Mouse (Mus musculus): ENCODE data around the gene Pkp4. TPM values are rescaled to one million over a fixed set of nuclear protein-coding genes. Genes with fewer than 3 reads are reported as not detected.

Gene Pkp4
- total RNA-seq (2021): 100 to 1,000 TPM; 207 to 238 TPM
- long read RNA-seq, partial matches to known transcripts: 31 of 31 reads
- long read RNA-seq, other reads (novel, unspliced or antisense): 0 of 31 reads

DNA sequence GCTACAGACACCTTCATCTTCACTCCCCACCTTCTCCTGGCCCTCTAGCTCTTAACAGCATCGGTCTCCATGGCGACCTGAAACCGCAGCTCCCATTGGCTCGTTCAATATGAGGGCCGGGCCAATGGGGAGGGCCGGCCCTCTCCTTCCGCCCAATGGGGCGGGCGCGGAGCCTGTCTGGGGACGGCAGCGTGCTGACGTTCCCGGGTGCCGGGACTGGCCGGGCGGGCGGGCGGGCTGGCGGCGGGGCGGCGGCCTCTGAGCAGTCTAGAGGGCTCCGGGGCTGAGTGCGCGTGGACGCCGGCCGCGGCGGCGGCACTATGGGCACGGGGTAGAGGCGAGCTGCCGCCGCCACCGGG lies at the start of gene Pkp4, which contains the start of gene Ccdc148:
Gene Pkp4 (plus strand): TSS at position 246 of the 359 bp plus-strand sequence.
Gene Ccdc148 (minus strand): TSS at position 79 of the 359 bp plus-strand sequence.
- peak; percentile 85 to 91 for DNase-seq (ENCODE audit: low spot score in 2 of 2)

DNA sequence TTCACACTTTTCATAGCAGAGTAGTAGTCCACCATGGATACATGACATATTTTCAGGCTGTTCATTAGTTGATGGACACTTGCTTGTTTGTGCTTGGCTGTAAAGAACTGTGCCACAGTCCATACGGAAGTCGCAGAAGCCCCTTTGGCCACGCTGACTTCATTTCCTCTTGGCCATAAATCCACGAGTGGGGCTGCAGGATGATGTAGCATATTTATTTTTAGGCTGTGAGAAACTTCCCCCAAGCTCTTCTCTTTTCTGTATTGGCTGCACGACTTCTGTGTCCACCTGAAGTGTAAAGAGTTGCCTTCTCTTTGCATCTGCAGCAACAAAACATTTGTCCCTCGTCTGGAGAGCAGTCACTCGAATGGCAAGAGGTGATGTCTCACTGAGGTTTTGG lies 31.6 kb upstream of the Pkp4 start:
- DNase-seq (ENCODE audit: low spot score in 2 of 2): no peak

DNA sequence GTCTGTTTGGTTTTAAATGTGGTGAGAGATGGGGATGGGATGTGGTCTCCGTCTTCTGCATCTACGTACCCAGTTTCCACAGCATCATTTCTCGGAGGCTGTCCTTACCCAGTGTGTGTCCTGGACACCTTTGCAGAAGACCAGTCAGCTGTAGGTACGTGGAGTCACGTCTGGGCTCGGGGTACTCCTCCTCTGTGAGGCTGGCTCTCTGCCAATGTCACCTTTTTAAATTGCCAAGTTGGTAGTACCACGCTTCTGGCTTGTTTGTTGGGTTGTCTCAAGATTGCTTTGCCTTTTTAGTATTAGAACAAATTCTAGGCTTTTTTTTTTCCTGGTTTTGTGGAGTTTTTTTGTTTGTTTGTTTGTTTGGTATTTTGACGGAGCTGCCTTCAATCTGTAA lies 30.8 kb upstream of the Pkp4 start:
- no peak for DNase-seq (ENCODE audit: low spot score in 2 of 2)

DNA sequence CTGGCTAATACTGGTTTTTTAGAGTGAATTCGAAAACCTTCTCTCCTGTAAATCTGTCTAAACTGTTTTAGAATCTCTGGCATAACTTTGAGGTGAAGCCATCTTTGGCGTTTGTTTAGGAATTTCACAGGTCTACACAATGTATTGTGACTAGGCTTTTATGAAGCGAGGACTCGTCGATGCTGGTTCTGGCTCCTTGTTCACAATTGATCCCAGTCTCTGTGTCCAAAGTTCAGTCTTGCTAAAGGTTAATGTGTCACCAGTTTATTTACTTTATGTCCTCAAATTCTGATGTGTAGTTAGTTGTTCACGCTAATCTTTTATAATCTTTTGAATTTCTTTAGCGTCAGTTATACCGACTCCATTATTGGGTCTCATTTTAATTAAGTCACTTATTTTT lies 29.6 kb upstream of the Pkp4 start:
- DNase-seq (ENCODE audit: low spot score in 2 of 2): no peak

DNA sequence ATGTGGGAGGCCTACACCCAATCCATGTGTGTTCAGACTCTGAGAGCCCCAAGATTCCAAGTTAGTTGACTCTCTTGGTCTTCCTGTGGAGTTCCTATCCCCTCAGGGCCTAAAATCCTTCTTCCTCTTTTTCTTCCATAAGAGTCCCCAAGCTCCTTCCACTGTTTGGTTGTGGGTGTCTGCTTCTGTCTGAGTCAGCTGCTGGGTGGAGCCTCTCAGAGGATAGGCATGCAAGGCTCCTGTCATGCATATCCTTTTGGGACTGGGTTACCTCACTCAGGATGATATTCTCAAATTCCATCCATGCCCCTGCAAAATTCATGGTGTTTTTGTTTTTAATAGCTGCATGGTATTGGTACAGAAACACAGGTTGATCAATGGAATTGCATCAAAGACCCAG lies 5.2 kb upstream of the Pkp4 start:
- no peak for DNase-seq (ENCODE audit: low spot score in 2 of 2)

DNA sequence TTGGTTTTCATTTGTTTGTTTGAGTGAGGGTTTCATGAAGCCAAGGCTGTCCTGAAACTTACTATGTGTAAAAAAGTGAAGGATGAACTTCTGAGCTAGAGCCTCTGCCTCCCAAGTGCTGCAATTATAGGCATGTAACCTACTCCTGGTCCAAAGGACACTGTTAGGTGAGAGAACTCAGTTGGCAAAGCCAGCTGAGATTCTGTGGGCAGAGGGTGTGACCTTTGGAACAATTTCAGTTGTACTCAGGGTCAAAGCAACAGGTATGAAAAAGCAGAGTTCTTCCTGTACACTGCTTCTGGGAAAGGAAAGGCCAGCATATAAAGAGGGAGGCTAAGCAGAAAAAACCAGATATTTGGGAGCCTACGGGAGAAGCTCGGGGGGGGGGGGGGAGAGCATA lies 2.5 kb upstream of the Pkp4 start:
- no peak for DNase-seq (ENCODE audit: low spot score in 2 of 2)

DNA sequence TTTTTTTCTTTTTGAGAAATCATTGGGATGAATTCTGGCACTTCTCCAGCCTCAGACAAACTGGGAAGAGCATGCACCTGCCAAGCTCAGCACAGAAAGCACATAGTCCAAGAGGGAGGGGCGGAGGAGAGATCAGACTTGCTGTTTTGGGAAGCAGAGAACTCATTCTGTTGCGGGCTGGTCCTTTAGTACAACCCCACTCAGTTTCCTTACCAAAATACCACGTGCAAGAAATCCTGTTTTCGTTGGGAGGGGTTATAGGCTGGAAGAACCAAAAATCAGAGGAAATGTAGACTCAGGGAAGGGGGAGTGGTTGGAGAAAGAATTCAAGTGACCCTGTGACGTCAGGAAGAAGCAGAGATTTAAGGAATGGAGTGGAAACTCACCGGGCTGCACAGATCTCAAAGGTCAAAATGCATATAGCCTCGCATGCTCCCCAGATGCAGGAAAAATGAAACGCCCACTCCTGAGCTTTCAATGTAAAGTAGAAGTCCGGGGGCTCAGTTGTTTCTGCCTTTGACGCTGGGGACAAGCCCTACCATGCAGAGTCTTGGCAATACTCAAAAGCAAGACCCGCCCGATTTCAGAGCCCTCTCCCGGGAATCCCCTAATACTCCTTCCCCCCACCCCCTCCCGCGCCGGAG lies 567 bp upstream of the Pkp4 start:
- DNase-seq (ENCODE audit: low spot score in 2 of 2): peak; percentile 22 to 38

DNA sequence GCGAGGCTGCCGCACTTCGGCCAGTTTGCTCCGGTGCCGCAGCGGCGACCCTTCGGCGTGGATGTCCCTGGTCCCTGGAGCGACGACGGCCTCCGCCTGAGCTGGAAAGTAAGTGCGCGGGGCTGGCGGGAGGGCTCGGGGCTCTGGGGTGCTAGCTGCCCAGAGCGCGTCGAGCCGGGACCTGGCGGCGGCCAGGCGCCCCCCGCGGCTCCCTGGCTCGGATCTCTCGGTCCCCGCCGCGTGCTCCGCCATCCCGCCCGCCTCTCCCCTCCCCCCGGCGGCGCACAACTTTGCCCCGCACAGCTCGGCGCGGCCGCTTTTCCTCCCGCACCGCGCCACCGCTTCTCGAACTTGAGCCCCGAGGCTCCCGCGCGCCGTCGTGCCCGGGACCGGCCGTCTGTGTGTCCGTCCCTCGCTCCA lies 381 bp downstream of the Pkp4 start:
- DNase-seq (ENCODE audit: low spot score in 2 of 2): peak in 1 of 2 experiments; percentile 47

DNA sequence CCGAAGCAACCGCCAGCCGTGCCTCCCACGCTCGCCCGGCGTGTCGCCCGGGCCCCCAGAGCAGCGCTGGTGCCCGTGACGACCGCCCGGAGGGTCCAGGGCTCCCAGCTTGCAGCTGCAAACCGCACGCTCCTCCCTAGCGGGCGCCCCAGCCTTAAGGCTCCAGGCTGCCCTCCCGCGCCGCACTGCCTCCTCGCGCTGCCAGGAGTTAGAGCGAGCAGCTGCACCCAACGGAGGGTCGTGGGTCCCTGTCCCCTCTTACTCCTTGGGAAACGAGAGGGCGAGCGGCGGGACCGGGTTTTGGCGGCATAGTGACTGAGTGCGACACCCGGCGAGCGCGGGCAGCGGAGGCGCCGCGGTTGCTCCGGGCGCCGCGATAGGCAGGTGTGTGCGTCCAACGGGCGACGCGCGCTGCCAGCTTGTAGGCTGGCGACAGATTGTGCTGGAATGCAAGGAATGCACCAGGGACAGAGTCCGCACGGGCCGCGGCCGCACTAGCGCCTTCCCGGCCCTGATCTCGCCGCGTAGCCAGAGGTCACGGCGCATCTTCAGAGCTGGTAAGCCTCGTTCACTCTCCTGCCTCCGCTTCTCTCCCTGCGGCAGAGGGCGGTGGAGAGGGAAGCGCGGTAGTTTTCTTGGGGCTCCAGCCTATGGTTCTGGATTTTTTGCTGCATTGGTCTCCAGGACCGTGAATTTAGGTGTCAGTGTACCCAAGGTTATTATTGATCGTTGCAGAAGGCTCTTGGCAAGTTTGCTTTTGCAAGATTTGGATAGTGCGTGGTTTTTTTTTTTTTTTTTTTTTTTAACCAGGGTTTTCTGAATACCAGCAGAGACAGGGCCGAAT lies 1.0 kb downstream of the Pkp4 start:
- peak; percentile 76 to 84 for DNase-seq (ENCODE audit: low spot score in 2 of 2)

DNA sequence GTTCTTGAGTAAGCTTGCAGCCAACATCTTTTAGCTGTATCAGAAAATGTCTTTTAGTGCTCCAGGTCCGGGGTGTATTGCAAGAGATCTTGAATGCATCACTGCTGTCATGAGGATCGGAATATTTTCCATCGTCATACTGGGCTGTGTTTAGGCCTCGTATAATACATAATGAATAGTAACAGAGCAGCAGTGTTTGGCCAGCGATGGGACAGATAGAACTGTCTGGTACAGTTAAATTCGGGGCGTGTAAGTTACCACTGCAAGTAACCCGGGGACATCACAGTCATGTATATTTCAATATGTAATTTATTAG lies 1.6 kb downstream of the Pkp4 start:
- DNase-seq (ENCODE audit: low spot score in 2 of 2): no peak

DNA sequence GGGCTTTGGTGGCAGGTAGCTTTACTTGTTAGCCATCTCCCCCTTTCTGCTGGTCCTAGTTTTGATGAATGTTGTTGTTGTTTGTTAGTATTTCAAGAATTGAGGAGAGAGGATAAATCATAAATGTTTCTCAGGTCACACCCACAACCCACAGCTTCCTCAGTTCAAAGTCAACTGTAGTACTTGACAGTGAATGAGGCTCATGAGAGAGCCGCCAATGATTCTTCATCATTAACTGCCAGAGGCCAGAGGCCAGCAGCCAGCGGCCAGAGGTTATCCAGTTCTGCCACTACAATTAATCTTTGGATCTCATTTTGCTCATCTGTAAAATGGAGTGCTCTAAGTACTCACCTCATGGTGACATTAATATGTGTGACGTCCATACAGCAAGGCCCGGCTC lies 6.3 kb downstream of the Pkp4 start:
- DNase-seq (ENCODE audit: low spot score in 2 of 2): no peak

DNA sequence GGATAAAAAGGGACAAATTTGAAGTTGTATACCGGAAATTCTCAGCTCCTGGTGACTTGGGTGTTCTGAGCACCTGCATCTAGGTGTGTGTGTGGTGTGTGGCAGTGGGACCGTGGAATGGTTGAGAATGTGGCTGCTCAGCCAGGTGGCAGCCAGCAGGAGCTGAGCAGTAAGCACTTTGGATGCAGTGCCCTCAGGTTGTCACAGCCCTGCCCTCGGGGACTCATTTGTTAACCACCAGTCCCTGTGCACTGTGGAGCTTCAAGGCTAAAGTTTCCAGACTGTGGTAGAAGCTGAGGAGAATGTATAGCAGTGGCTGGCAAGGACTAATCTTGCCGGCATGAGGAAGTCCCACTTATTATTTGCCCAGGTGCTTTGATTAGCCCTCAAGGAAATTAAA lies 7.2 kb downstream of the Pkp4 start:
- DNase-seq (ENCODE audit: low spot score in 2 of 2): no peak

DNA sequence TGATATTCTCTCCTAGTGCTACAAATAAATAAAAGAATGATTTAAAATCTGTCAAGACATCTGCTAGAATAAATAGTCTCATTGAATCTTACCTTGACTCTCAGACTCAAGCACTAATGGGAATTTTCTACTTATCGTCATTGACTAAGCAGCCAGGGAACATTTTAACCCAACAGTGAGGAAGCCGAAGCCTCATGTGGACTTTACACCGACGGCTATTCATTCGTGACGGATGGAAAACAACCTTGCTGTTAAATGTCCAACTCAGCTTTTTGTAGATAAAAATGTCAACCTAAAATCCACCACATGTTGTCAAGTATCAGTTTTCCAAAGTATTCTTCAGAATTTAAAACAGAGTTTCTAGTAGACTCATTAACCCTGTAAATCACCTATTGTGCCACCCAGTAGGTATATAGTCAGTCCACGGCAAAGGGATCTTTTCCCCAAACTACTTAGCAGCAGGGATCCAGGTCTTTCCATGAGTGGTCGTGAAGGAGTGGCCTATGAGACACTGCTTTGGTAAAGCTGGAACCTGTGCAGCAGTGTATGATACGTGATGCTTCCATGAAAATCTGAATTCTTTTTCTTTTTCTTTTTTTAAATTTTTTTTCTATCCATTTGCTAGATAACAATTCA lies 9.0 kb downstream of the Pkp4 start:
- DNase-seq (ENCODE audit: low spot score in 2 of 2): no peak

DNA sequence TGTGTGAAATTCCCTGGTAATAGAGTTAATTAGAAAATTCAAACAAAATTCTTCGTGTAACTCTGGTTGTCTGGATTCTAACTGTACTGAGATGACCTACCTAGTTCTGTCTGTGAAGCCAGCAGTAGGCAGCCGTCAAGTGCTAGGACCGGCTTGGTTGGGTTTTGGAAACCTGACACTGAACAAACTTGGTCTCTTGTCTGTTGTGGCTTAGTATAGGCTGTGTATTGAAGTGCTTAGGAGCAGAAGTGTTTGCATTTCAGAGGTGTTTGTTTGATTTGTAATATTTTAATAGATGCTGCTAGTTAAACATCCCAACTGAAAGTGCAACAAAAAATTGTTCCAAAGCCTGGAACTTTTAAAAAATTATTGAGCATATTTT lies 9.5 kb downstream of the Pkp4 start:
- no peak for DNase-seq (ENCODE audit: low spot score in 2 of 2)

DNA sequence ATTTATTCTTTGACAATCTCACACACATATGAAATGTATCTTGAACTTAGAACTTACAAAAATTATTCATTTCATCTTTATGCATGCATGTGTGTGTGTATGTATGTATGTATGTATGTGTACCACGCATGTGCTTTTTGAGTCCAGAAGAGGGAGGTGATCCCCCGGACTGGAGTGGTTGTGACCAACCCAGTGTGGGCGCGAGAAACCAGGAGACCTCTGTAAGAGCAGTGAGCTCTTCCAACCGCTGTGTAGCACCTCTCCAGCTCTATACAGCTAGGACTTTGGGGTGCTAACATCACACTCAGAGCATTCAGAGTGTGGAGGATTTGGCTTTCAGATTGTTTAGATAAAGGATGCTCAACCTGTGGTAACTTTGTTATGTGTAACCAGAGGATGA lies 9.9 kb downstream of the Pkp4 start:
- DNase-seq (ENCODE audit: low spot score in 2 of 2): no peak

DNA sequence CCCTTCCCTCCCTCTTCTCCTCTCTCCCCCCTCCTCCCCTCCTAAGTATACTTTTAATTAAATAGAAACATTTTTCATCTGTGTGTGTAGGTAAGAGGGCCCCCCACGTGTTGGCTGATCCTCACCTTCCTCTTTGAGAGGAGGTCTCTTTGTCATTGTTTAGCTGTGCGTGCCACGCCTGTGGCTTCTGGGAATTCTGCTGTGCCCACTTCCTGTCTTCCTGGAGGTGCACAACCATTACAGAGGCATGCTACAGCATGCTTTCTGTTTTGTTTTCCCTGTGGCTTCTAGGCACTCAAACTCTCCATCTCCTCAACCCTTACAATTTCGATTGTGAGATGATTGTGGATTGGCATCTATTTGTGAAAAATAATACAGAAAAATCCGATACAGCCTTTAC lies 10.9 kb downstream of the Pkp4 start:
- DNase-seq (ENCODE audit: low spot score in 2 of 2): no peak

DNA sequence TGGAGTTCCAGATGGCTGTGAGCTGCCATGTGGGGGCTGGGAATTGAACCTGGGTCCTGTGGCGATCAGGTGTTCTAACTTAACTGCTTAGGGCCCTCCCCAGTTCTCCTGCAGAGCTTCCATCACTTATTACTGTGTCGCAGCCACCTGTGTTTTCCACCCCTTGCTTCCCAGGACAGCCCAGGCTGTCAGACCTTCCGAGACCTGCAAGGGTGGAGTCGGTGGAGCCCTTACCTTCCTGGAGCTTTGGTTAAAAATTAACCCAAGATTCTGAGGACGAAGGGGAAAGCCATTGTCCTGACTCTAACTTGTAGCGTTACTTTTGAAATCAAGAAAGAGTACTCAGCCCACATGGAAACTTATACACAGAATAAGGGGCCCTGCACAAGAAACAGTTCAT lies 15.3 kb downstream of the Pkp4 start:
- no peak for DNase-seq (ENCODE audit: low spot score in 2 of 2)

DNA sequence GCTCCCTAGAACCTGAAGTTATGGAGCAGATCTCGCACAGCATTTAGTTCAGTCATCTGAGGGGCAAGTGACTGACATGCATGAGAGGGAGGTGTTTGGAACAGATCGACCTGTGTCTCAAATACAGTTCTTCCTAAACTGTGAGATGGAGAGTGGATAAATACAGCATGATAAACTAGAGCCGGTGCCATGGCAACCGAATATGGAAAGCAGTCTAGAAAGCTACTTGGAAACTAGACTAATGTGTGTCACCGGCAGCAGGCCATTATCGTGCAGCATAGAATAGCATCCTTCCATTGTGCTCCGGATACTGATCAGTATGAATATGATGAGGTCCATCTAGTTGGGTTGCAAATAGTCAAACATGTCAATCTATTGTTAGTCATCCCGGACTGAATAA lies 17.5 kb downstream of the Pkp4 start:
- DNase-seq (ENCODE audit: low spot score in 2 of 2): peak in 1 of 2 experiments; percentile 34

DNA sequence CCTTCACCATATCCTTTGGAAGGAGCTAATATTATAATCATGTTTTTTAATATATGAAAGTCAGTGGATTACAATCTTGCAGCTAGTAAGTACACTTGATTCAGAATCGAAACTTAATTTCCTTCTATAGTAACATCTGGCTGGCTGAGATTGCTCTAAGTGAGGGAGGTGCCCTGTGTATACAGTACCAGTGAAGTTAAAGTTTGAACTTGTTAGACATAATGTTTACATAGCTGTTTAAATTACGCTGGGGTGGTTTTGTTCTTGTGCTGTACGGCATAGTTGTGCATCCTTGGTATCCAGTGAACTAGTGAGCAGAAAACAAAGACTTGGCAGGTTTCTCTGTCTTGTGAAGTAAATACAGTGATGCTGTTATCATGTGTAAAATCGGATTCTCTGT lies 18.3 kb downstream of the Pkp4 start:
- no peak for DNase-seq (ENCODE audit: low spot score in 2 of 2)

DNA sequence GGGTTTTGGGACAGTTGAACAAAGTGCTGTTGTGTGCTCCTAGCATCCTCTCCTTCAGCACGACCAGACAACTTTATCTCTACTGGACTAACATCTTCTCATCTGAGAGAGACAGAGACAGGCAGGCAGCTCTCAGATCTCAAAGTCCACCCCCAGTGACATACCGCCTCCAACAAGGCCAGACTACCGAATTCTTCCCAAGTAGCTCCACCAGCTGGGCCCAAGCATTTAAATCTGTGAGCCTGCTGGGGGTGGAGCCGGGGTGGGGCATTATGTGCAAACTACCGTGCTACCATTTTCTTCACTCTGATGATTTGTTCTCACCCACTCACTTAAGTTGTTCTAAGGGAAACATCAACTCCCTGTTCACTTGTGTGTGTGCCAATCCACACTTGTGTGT lies 18.8 kb downstream of the Pkp4 start:
- no peak for DNase-seq (ENCODE audit: low spot score in 2 of 2)

DNA sequence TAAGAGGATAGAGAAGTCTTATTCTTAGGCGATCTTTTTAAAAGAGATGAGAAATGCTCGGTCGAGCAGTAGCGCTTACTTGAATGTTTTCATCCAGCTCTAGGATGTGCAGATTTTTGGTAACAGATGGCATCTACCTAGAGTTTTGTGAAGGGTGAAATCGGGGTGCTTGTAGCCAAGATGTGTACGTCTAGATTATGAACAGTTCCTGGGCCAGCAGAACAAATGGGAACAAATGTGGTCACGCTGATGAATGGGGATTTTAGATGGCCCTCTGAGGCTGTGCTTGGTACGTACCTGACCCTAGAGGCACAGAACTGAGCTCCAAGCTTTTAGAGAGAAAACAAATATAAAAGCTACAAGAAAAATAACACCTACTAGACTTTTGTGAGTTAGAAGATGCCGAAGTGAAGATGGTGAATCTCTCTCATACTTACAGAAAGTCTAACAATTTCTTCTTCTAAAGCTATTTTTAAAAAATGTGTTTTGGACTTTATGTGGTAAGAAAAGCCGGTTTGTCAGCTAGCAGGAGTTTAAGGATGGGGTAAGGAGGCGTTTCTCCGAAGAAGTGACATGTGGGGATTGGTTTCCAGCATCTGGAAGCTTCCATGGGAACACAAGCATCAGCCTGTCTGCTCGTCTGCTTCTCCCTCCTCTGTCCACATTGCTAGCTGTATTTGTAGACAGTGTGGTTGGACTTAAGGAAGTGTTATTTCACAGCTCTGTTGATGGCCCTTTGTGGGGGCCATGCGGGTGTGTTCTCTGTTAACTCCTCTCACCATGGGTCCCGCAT lies 20.9 kb downstream of the Pkp4 start:
- no peak for DNase-seq (ENCODE audit: low spot score in 2 of 2)

DNA sequence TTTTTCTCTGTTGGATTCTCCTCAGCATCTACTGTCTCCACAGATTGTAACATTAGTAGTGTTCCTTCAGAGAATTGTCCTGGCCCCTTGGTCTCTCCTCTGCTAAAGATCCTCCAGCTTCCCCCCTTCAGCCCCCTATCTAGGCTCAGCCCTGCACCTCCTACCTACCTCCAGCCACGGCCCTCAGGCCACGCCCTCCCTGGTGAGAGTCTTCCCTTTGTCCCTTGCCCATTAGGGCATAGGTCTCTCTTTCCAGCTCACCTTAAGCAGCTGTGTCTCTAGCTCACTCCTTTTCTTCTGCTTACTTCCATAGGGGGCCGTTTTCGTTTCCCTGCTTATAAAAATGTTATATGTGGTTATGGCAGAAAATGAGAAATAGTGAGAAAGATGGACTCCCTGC lies 22.9 kb downstream of the Pkp4 start:
- DNase-seq (ENCODE audit: low spot score in 2 of 2): no peak
